Mouse (Mus musculus): Measurements from ENCODE around the gene Slc36a3. TPM values are rescaled to one million over a fixed set of nuclear protein-coding genes. Genes with fewer than 3 reads are reported as not detected.

Gene Slc36a3
- polyA plus RNA-seq, 1 experiment: not detected

DNA sequence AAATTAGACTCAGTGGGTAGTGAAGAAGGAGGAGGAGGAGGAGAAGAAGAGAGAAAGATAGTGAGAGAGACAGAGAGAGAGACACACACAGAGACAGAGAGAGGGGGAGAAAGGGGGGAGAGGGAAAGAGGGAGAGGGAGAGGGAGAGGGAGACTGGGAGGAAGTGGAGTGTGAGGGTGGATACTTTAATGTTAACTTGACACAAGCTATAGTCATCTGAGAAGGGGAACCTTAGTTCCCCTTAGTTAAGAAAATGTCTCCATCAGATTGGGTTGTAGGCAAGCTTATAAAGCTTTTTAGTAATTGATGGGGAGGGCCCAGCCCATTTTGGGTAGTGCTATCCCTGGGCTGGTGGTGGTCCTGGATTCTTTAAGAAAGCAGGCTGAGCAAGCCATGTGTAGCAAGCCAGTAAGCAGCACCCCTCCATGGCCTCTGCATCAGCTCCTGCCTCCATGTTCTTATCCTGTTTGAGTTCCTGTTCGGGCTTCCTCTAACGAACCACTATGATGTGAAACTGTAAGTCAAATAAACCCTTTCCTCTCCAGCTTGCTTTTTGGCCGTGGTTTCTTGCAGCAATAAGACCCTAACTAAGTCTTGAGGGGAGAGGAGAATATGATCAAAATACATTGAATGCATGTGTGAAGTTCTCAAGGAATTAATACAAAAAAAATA is 3.0 kb upstream of the Slc36a3 start:
- Histone ChIP-seq H3K36me3 (ENCODE audit: control insufficient read depth, insufficient read depth) (no peaks in the 10 kb centered on the region), H3K79me2 (ENCODE audit: control insufficient read depth, insufficient read depth) (no peaks in the 10 kb centered on the region), H3K27me3 (ENCODE audit: control insufficient read depth, insufficient read depth, insufficient read length) (peaks cover 9% of the 10 kb centered on the region), H3K4me2 (ENCODE audit: low read depth) (no peak overlapping the region), H3ac (ENCODE audit: control insufficient read depth, insufficient read length) (no peak overlapping the region), H3K4me3 (no peak overlapping the region)
- TF ChIP-seq TCF12 (IDR thresholded peaks at IDR 0.05; ENCODE audit: insufficient read depth, poor library complexity, severe bottlenecking) (no peak), E2F4 (IDR thresholded peaks at IDR 0.05; ENCODE audit: insufficient read depth) (no peak), USF1 (IDR thresholded peaks at IDR 0.05; ENCODE audit: low read depth) (no peak), POLR2A (IDR thresholded peaks at IDR 0.05; ENCODE audit: insufficient read length, low read depth) (no peak), REST (IDR thresholded peaks at IDR 0.05; ENCODE audit: insufficient read depth, insufficient read length) (no peak)

DNA sequence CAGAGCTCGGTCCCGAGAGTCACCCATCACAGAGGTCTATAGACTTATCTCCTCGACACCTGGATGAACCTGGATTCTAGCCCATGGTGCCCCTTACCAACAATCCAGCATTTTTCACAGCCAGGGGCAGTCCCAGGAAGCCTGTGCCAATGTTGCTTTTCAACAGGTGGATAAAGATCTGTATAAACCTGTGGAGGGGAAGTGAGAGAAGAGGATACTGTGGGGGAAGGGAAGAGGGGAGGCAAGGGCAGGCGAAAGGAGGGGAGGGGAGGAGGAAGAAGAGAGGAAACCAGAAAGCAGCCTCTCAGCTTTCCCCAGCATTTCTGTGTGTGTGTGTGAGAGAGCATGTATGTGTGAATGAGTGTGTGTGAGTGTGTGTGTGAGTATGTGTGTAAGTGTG is 3.0 kb downstream of the Slc36a3 start:
- Histone ChIP-seq H3ac (ENCODE audit: control insufficient read depth, insufficient read length) (no peak overlapping the region), H3K36me3 (ENCODE audit: control insufficient read depth, insufficient read depth) (no peaks in the 10 kb centered on the region), H3K4me2 (ENCODE audit: low read depth) (no peak overlapping the region), H3K27me3 (ENCODE audit: control insufficient read depth, insufficient read depth, insufficient read length) (peaks cover 9% of the 10 kb centered on the region), H3K4me3 (no peak overlapping the region), H3K79me2 (ENCODE audit: control insufficient read depth, insufficient read depth) (no peaks in the 10 kb centered on the region)
- TF ChIP-seq MAX (IDR thresholded peaks at IDR 0.05; ENCODE audit: low read depth) (no peak), TCF3 (IDR thresholded peaks at IDR 0.05; ENCODE audit: insufficient read length, low read depth) (no peak), TCF12 (IDR thresholded peaks at IDR 0.05; ENCODE audit: insufficient read depth, poor library complexity, severe bottlenecking) (no peak), SRF (IDR thresholded peaks at IDR 0.05; ENCODE audit: control insufficient read depth, insufficient read length, low read depth) (no peak), E2F4 (IDR thresholded peaks at IDR 0.05; ENCODE audit: insufficient read depth) (no peak), MYOD1 (IDR thresholded peaks at IDR 0.05; ENCODE audit: control insufficient read depth in 1 of 3, insufficient read length in 2 of 3, low read depth in 2 of 3) (no peak), REST (IDR thresholded peaks at IDR 0.05; ENCODE audit: insufficient read depth, insufficient read length) (no peak), POLR2AphosphoS2 (IDR thresholded peaks at IDR 0.05; ENCODE audit: insufficient read length, low read depth) (no peak), POLR2A (IDR thresholded peaks at IDR 0.05; ENCODE audit: insufficient read length, low read depth) (no peak), USF1 (IDR thresholded peaks at IDR 0.05; ENCODE audit: low read depth) (no peak), MYOG (IDR thresholded peaks at IDR 0.05; ENCODE audit: control insufficient read depth in 1 of 3, insufficient read depth in 1 of 3, insufficient read length in 2 of 3, low read depth in 2 of 3) (no peak), CEBPB (IDR thresholded peaks at IDR 0.05; ENCODE audit: insufficient read depth, poor library complexity, severe bottlenecking) (no peak)

DNA sequence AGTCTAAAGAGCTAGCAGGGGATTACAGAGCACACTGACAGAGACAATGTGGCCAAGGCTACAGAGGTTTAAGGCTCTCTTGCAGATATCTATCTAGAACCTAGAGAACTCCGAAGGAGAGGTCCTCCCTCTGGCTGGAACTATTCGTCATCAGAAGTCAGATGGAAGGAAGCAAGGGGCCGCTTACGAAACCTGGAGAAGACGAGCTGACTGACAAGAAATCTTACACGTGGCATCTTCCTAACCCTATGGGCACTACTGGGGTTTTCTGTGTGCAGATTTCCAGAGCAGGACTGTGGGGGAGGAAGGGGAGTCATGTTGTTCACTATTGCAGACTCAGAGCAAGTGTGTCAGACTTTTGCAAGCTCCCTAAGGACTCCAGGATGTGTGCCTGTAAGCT is 4.1 kb downstream of the Slc36a3 start:
- H3ac ChIP-seq (ENCODE audit: control insufficient read depth, insufficient read length): no peak overlapping the region
- no peak overlapping the region for H3K4me3 ChIP-seq
- peaks cover 9% of the 10 kb centered on the region for H3K27me3 ChIP-seq (ENCODE audit: control insufficient read depth, insufficient read depth, insufficient read length)
- H3K4me2 ChIP-seq (ENCODE audit: low read depth): no peak overlapping the region
- TF ChIP-seq TCF3 (IDR thresholded peaks at IDR 0.05; ENCODE audit: insufficient read length, low read depth) (no peak), REST (IDR thresholded peaks at IDR 0.05; ENCODE audit: insufficient read depth, insufficient read length) (no peak), TCF12 (IDR thresholded peaks at IDR 0.05; ENCODE audit: insufficient read depth, poor library complexity, severe bottlenecking) (no peak), E2F4 (IDR thresholded peaks at IDR 0.05; ENCODE audit: insufficient read depth) (no peak), POLR2AphosphoS2 (IDR thresholded peaks at IDR 0.05; ENCODE audit: insufficient read length, low read depth) (no peak), POLR2A (IDR thresholded peaks at IDR 0.05; ENCODE audit: insufficient read length, low read depth) (no peak), USF1 (IDR thresholded peaks at IDR 0.05; ENCODE audit: low read depth) (no peak), MYOD1 (IDR thresholded peaks at IDR 0.05; ENCODE audit: control insufficient read depth in 1 of 3, insufficient read length in 2 of 3, low read depth in 2 of 3) (no peak)
- H3K79me2 ChIP-seq (ENCODE audit: control insufficient read depth, insufficient read depth): no peaks in the 10 kb centered on the region
- H3K36me3 ChIP-seq (ENCODE audit: control insufficient read depth, insufficient read depth): no peaks in the 10 kb centered on the region

DNA sequence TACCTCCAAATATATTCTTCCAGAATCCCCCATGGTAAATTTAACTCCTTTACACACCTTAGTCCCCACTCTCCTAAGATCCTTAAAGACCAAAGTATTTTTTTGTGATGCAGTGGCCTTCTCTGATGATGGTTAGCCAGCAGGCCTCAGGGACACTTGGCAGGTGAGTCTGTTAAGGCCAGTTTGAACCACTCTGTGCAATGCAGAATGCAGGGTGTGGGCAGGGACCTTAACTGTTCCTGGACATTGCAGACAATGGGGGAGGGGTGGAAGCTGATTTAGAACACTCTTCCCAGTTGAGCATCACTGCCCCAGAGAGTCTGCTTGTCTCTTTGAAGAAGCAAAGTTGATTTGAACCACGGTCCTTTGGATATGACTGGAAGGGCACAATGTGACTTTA is 4.7 kb downstream of the Slc36a3 start:
- Histone ChIP-seq H3K4me2 (ENCODE audit: low read depth) (no peak overlapping the region), H3K4me3 (no peak overlapping the region), H3K79me2 (ENCODE audit: control insufficient read depth, insufficient read depth) (no peaks in the 10 kb centered on the region), H3ac (ENCODE audit: control insufficient read depth, insufficient read length) (no peak overlapping the region), H3K36me3 (ENCODE audit: control insufficient read depth, insufficient read depth) (no peaks in the 10 kb centered on the region), H3K27me3 (ENCODE audit: control insufficient read depth, insufficient read depth, insufficient read length) (peaks cover 5% of the 10 kb centered on the region)
- TF ChIP-seq TCF12 (IDR thresholded peaks at IDR 0.05; ENCODE audit: insufficient read depth, poor library complexity, severe bottlenecking): no peak
- no peak for TF ChIP-seq POLR2AphosphoS2 (IDR thresholded peaks at IDR 0.05; ENCODE audit: insufficient read length, low read depth)
- TF ChIP-seq REST (IDR thresholded peaks at IDR 0.05; ENCODE audit: insufficient read depth, insufficient read length): no peak
- TF ChIP-seq USF1 (IDR thresholded peaks at IDR 0.05; ENCODE audit: low read depth): no peak
- no peak for TF ChIP-seq MAX (IDR thresholded peaks at IDR 0.05; ENCODE audit: low read depth)
- no peak for TF ChIP-seq MYOD1 (IDR thresholded peaks at IDR 0.05; ENCODE audit: control insufficient read depth in 1 of 3, insufficient read length in 2 of 3, low read depth in 2 of 3)
- TF ChIP-seq CEBPB (IDR thresholded peaks at IDR 0.05; ENCODE audit: insufficient read depth, poor library complexity, severe bottlenecking): no peak
- TF ChIP-seq MYOG (IDR thresholded peaks at IDR 0.05; ENCODE audit: control insufficient read depth in 1 of 3, insufficient read depth in 1 of 3, insufficient read length in 2 of 3, low read depth in 2 of 3): no peak
- no peak for TF ChIP-seq POLR2A (IDR thresholded peaks at IDR 0.05; ENCODE audit: insufficient read length, low read depth)
- no peak for TF ChIP-seq SRF (IDR thresholded peaks at IDR 0.05; ENCODE audit: control insufficient read depth, insufficient read length, low read depth)
- TF ChIP-seq E2F4 (IDR thresholded peaks at IDR 0.05; ENCODE audit: insufficient read depth): no peak
- TF ChIP-seq TCF3 (IDR thresholded peaks at IDR 0.05; ENCODE audit: insufficient read length, low read depth): no peak

DNA sequence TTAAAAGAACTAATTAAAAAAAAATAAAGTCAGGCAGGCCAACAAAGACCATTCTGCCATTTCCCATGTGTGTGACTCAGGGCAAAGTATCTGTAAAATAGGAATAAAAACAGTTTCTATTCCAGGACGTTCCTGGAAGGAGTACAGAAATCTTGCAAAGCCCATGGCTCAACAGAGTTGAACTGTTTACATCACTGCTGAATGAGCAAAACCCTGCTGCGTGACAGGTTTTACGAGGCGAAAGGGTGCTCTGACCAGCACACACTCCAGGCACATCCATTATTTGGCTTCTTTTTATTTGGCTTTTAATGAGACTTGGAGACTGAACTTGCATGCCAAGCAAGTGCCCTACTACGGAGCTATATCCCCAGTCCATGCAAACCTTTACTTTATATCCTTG is 7.5 kb downstream of the Slc36a3 start:
- H3K4me2 ChIP-seq (ENCODE audit: low read depth): no peak overlapping the region
- no peaks in the 10 kb centered on the region for H3K36me3 ChIP-seq (ENCODE audit: control insufficient read depth, insufficient read depth)
- no peaks in the 10 kb centered on the region for H3K79me2 ChIP-seq (ENCODE audit: control insufficient read depth, insufficient read depth)
- H3ac ChIP-seq (ENCODE audit: control insufficient read depth, insufficient read length): no peak overlapping the region
- TF ChIP-seq CEBPB (IDR thresholded peaks at IDR 0.05; ENCODE audit: insufficient read depth, poor library complexity, severe bottlenecking): no peak
- TF ChIP-seq USF1 (IDR thresholded peaks at IDR 0.05; ENCODE audit: low read depth): no peak
- no peak for TF ChIP-seq TCF12 (IDR thresholded peaks at IDR 0.05; ENCODE audit: insufficient read depth, poor library complexity, severe bottlenecking)
- TF ChIP-seq MAX (IDR thresholded peaks at IDR 0.05; ENCODE audit: low read depth): no peak
- no peak for TF ChIP-seq POLR2AphosphoS2 (IDR thresholded peaks at IDR 0.05; ENCODE audit: insufficient read length, low read depth)
- TF ChIP-seq SRF (IDR thresholded peaks at IDR 0.05; ENCODE audit: control insufficient read depth, insufficient read length, low read depth): no peak
- TF ChIP-seq E2F4 (IDR thresholded peaks at IDR 0.05; ENCODE audit: insufficient read depth): no peak
- TF ChIP-seq MYOD1 (IDR thresholded peaks at IDR 0.05; ENCODE audit: control insufficient read depth in 1 of 3, insufficient read length in 2 of 3, low read depth in 2 of 3): no peak
- TF ChIP-seq TCF3 (IDR thresholded peaks at IDR 0.05; ENCODE audit: insufficient read length, low read depth): no peak
- no peak for TF ChIP-seq POLR2A (IDR thresholded peaks at IDR 0.05; ENCODE audit: insufficient read length, low read depth)
- no peak for TF ChIP-seq MYOG (IDR thresholded peaks at IDR 0.05; ENCODE audit: control insufficient read depth in 1 of 3, insufficient read depth in 1 of 3, insufficient read length in 2 of 3, low read depth in 2 of 3)
- no peak for TF ChIP-seq REST (IDR thresholded peaks at IDR 0.05; ENCODE audit: insufficient read depth, insufficient read length)
- no peaks in the 10 kb centered on the region for H3K27me3 ChIP-seq (ENCODE audit: control insufficient read depth, insufficient read depth, insufficient read length)
- H3K4me3 ChIP-seq: no peak overlapping the region
